Mouse (Mus musculus) testis, postnatal 14 days (tissue): ENCODE data around the gene Arhgap45.

Experiments used
- DNase-seq: peaks from one replicate; pipeline ENCODE4 v3.0.0; 2021; ENCODE audit warnings: low spot score

The Arhgap45 gene

GRCm38 (mm10) chr10:80016511-80016910, at the start of gene Arhgap45:
TSS of gene Arhgap45 (plus strand) at chr10:80016653.
- no peak for DNase-seq

- DNase-seq, result no peak
Observed at GRCm38 (mm10) chr10:79966886-79967400, 49.5 kb upstream of the Arhgap45 start.

GRCm38 (mm10) chr10:79968181-79968580, 48.3 kb upstream of the Arhgap45 start:
- DNase-seq, result no peak

- DNase-seq, result no peak
Observed at GRCm38 (mm10) chr10:79969124-79969568, 47.3 kb upstream of the Arhgap45 start.

- no peak for DNase-seq
Observed at GRCm38 (mm10) chr10:79970415-79971182, 45.9 kb upstream of the Arhgap45 start, which contains the start of gene Grin3b. TSS of gene Grin3b (plus strand) at chr10:79970715.

- no peak for DNase-seq
Observed at GRCm38 (mm10) chr10:79971183-79971497, 45.3 kb upstream of the Arhgap45 start.

- no peak for DNase-seq
Observed at GRCm38 (mm10) chr10:79972831-79973230, 43.6 kb upstream of the Arhgap45 start.

- no peak for DNase-seq
Observed at GRCm38 (mm10) chr10:79974087-79974486, 42.4 kb upstream of the Arhgap45 start.

GRCm38 (mm10) chr10:79974668-79975067, 41.8 kb upstream of the Arhgap45 start:
- DNase-seq, result no peak

- DNase-seq, result no peak
Observed at GRCm38 (mm10) chr10:79976071-79976721, 40.3 kb upstream of the Arhgap45 start.

- no peak for DNase-seq
Observed at GRCm38 (mm10) chr10:79976722-79977107, 39.7 kb upstream of the Arhgap45 start.

- no peak for DNase-seq
Observed at GRCm38 (mm10) chr10:79977324-79977723, 39.1 kb upstream of the Arhgap45 start.

- DNase-seq, result no peak
Observed at GRCm38 (mm10) chr10:79978061-79978460, 38.4 kb upstream of the Arhgap45 start.

GRCm38 (mm10) chr10:79979401-79980155, 36.9 kb upstream of the Arhgap45 start:
- DNase-seq, result no peak

- DNase-seq, result no peak
Observed at GRCm38 (mm10) chr10:79983205-79983604, 33.2 kb upstream of the Arhgap45 start.

GRCm38 (mm10) chr10:79983670-79984069, 32.8 kb upstream of the Arhgap45 start:
- DNase-seq, result peak; percentile 77

GRCm38 (mm10) chr10:79984195-79984816, 32.1 kb upstream of the Arhgap45 start, which contains the start of gene Tmem259:
TSS of gene Tmem259 (minus strand) at chr10:79984330.
- peak; percentile 89 for DNase-seq

- DNase-seq, result peak; percentile 98
Observed at GRCm38 (mm10) chr10:79984871-79985270, 31.6 kb upstream of the Arhgap45 start.

GRCm38 (mm10) chr10:79985334-79986231, 30.9 kb upstream of the Arhgap45 start:
- no peak for DNase-seq

- no peak for DNase-seq
Observed at GRCm38 (mm10) chr10:79986232-79986878, 30.1 kb upstream of the Arhgap45 start.
